Mouse (Mus musculus) limb, embryonic 12.5 days (tissue): ENCODE data around the gene Cdh4. TPM values are rescaled to one million over a fixed set of nuclear protein-coding genes. Genes with fewer than 3 reads are reported as not detected.

Source experiments
- ATAC-seq: fragments of 200-750 bp; cut with Nextera tagmentation; 2 replicates; pipeline ENCODE4 v1.8.0; 2017; ENCODE audit warnings: low read depth, moderate TSS enrichment; ENCODE audit not compliant: insufficient number of reproducible peaks, insufficient read depth, low FRiP score, low TSS enrichment
- H3K27ac ChIP-seq: fragments of 300-500 bp; sonication (generic); 2 replicates; pipeline ENCODE4 v1.5.1; 2016; ENCODE audit warnings: mild to moderate bottlenecking, moderate library complexity
- H3K27me3 ChIP-seq: fragments of 300-500 bp; sonication (generic); 2 replicates; pipeline ENCODE4 v1.6.1; 2016; ENCODE audit warnings: mild to moderate bottlenecking, moderate library complexity
- H3K36me3 ChIP-seq: fragments of 300-500 bp; sonication (generic); 2 replicates; pipeline ENCODE4 v1.6.1; 2016; ENCODE audit warnings: mild to moderate bottlenecking, moderate library complexity
- H3K4me1 ChIP-seq: fragments of 300-500 bp; sonication (generic); replicated peaks from 2 replicates; pipeline ENCODE4 v1.6.1; 2016
- H3K4me2 ChIP-seq: fragments of 300-500 bp; sonication (generic); 2 replicates; pipeline ENCODE4 v1.6.1; 2016; ENCODE audit warnings: mild to moderate bottlenecking, moderate library complexity
- H3K4me3 ChIP-seq: fragments of 300-500 bp; sonication (generic); replicated peaks from 2 replicates; pipeline ENCODE4 v1.5.1; 2016; ENCODE audit warnings: mild to moderate bottlenecking
- H3K9ac ChIP-seq: fragments of 300-500 bp; sonication (generic); replicated peaks from 2 replicates; pipeline ENCODE4 v1.6.1; 2016; ENCODE audit warnings: mild to moderate bottlenecking, moderate library complexity
- H3K9me3 ChIP-seq: fragments of 300-500 bp; sonication (generic); 2 replicates; pipeline ENCODE4 v1.6.1; 2016; ENCODE audit warnings: mild to moderate bottlenecking, moderate library complexity
- WGBS: fragments of 180-500 bp; shearing (Covaris S2); methylation state at CpG from one replicate; pipeline ENCODE4 v1.1.7; 2016; 5-methylcytosine and 5-hydroxymethylcytosine counted together
- polyA plus RNA-seq: library from polyadenylated mRNA; unstranded; fragments of >200 nt; fragmentation: Nextera tagmentation; extraction: Ambion mirVana; gene quantifications from 2 replicates; pipeline ENCODE4 v1.2.1, GENCODE M21; 2016

Gene Cdh4
- polyA plus RNA-seq, 1 experiment from 2014 or later = 9.3 TPM

GRCm38 (mm10) chr2:179863266-179863665 lies 421.0 kb downstream of the Cdh4 start:
- Histone ChIP-seq H3K4me2 (no peak overlapping the region), H3K27me3 (0 out of 2 replicates have a peak, but pooled peaks cover 7% of the 10 kb centered on the region), H3K27ac (no peak overlapping the region), H3K4me1 (peaks cover 21% of the 10 kb centered on the region), H3K4me3 (no peak overlapping the region), H3K9me3 (no peaks in the 10 kb centered on the region), H3K9ac (no peak overlapping the region), H3K36me3 (no peaks in the 10 kb centered on the region)
- WGBS = 73% methylated on average over 3 of the region's 3 CpGs
- ATAC-seq = no peak

GRCm38 (mm10) chr2:179865097-179865496 lies 422.9 kb downstream of the Cdh4 start:
- no peak for ATAC-seq

GRCm38 (mm10) chr2:179867669-179868068 lies 425.4 kb downstream of the Cdh4 start:
- Histone ChIP-seq H3K27me3 (peaks cover 20% of the 10 kb centered on the region; the same call in 1 of the 2 replicates), H3K9me3 (no peaks in the 10 kb centered on the region), H3K36me3 (no peaks in the 10 kb centered on the region), H3K4me1 (peaks cover 27% of the 10 kb centered on the region), H3K4me3 (no peak overlapping the region), H3K9ac (no peak overlapping the region), H3K4me2 (no peak overlapping the region), H3K27ac (no peak overlapping the region)
- no peak for ATAC-seq
- 80% methylated on average over 3 of the region's 3 CpGs for WGBS

More at GRCm38 (mm10) chr2:179865097-179865496, 422.9 kb downstream of the Cdh4 start:
- Histone ChIP-seq H3K9me3 (no peaks in the 10 kb centered on the region), H3K27me3 (0 out of 2 replicates have a peak, but pooled peaks cover 13% of the 10 kb centered on the region), H3K27ac (no peak overlapping the region), H3K4me3 (no peak overlapping the region), H3K36me3 (no peaks in the 10 kb centered on the region), H3K9ac (no peak overlapping the region), H3K4me1 (peaks cover 28% of the 10 kb centered on the region), H3K4me2 (no peak overlapping the region)
- WGBS = 70% methylated on average over 5 of the region's 5 CpGs

GRCm38 (mm10) chr2:179869871-179870270 lies 427.6 kb downstream of the Cdh4 start:
- peaks cover 23% of the 10 kb centered on the region for H3K27me3 ChIP-seq
- H3K4me3 ChIP-seq = no peak overlapping the region
- peaks cover 7% of the 10 kb centered on the region for H3K4me1 ChIP-seq
- ATAC-seq = no peak
- H3K27ac ChIP-seq = no peak overlapping the region
- 35% methylated on average over 2 of the region's 2 CpGs for WGBS
- H3K36me3 ChIP-seq = no peaks in the 10 kb centered on the region
- no peaks in the 10 kb centered on the region for H3K9me3 ChIP-seq
- H3K4me2 ChIP-seq = no peak overlapping the region
- no peak overlapping the region for H3K9ac ChIP-seq

- no peaks in the 10 kb centered on the region for H3K36me3 ChIP-seq
- H3K9me3 ChIP-seq = no peaks in the 10 kb centered on the region
- H3K9ac ChIP-seq = no peak overlapping the region
- 70% methylated on average over 5 of the region's 5 CpGs for WGBS
- ATAC-seq = no peak
- H3K4me3 ChIP-seq = no peak overlapping the region
- H3K27ac ChIP-seq = no peak overlapping the region
- H3K4me2 ChIP-seq = no peak overlapping the region
- H3K4me1 ChIP-seq = peaks cover 7% of the 10 kb centered on the region
- peaks cover 19% of the 10 kb centered on the region for H3K27me3 ChIP-seq
Observed at GRCm38 (mm10) chr2:179872724-179873123, 430.5 kb downstream of the Cdh4 start.

GRCm38 (mm10) chr2:179873315-179873714 lies 431.1 kb downstream of the Cdh4 start:
- no peaks in the 10 kb centered on the region for H3K36me3 ChIP-seq
- 49% methylated on average over 5 of the region's 5 CpGs for WGBS

GRCm38 (mm10) chr2:179875147-179875546 lies 432.9 kb downstream of the Cdh4 start:
- H3K36me3 ChIP-seq = no peaks in the 10 kb centered on the region
- peak; percentile 35; the same call in 1 of the 2 replicates for ATAC-seq
- 7% methylated on average over 3 of the region's 3 CpGs for WGBS
- no peak overlapping the region for H3K27ac ChIP-seq
- H3K4me1 ChIP-seq = no peaks in the 10 kb centered on the region
- no peak overlapping the region for H3K9ac ChIP-seq
- H3K27me3 ChIP-seq = peaks cover 12% of the 10 kb centered on the region
- no peak overlapping the region for H3K4me2 ChIP-seq
- H3K9me3 ChIP-seq = no peaks in the 10 kb centered on the region
- H3K4me3 ChIP-seq = no peak overlapping the region

More at GRCm38 (mm10) chr2:179873315-179873714, 431.1 kb downstream of the Cdh4 start:
- H3K9ac ChIP-seq = no peak overlapping the region
- H3K27me3 ChIP-seq = peaks cover 19% of the 10 kb centered on the region
- ATAC-seq = no peak
- peaks cover 7% of the 10 kb centered on the region for H3K4me1 ChIP-seq
- H3K9me3 ChIP-seq = no peaks in the 10 kb centered on the region
- no peak overlapping the region for H3K27ac ChIP-seq
- H3K4me3 ChIP-seq = no peak overlapping the region
- no peak overlapping the region for H3K4me2 ChIP-seq

GRCm38 (mm10) chr2:179877551-179878215 lies 435.5 kb downstream of the Cdh4 start:
- no peak for ATAC-seq
- peaks cover 3% of the 10 kb centered on the region; the same call in 1 of the 2 replicates for H3K27me3 ChIP-seq
- no peaks in the 10 kb centered on the region for H3K36me3 ChIP-seq
- no peaks in the 10 kb centered on the region for H3K4me1 ChIP-seq
- no peak overlapping the region for H3K4me2 ChIP-seq
- no peak overlapping the region for H3K4me3 ChIP-seq
- no peaks in the 10 kb centered on the region for H3K9me3 ChIP-seq
- 77% methylated on average over 9 of the region's 9 CpGs for WGBS
- H3K27ac ChIP-seq = no peak overlapping the region
- H3K9ac ChIP-seq = no peak overlapping the region

GRCm38 (mm10) chr2:179884561-179884960 lies 442.3 kb downstream of the Cdh4 start:
- Histone ChIP-seq H3K36me3 (no peaks in the 10 kb centered on the region), H3K4me1 (no peaks in the 10 kb centered on the region), H3K9me3 (no peaks in the 10 kb centered on the region), H3K27me3 (no peaks in the 10 kb centered on the region), H3K4me2 (no peak overlapping the region), H3K9ac (no peak overlapping the region), H3K27ac (no peak overlapping the region), H3K4me3 (no peak overlapping the region)
- WGBS = 26% methylated on average over 7 of the region's 7 CpGs
- ATAC-seq = no peak

- no peak overlapping the region for H3K9ac ChIP-seq
- H3K4me3 ChIP-seq = no peak overlapping the region
- no peaks in the 10 kb centered on the region for H3K27me3 ChIP-seq
- H3K9me3 ChIP-seq = no peaks in the 10 kb centered on the region
- WGBS = 63% methylated on average over 3 of the region's 3 CpGs
- ATAC-seq = no peak
- H3K36me3 ChIP-seq = no peaks in the 10 kb centered on the region
- no peaks in the 10 kb centered on the region for H3K4me1 ChIP-seq
- H3K4me2 ChIP-seq = no peak overlapping the region
- no peak overlapping the region for H3K27ac ChIP-seq
Observed at GRCm38 (mm10) chr2:179891048-179891447, 448.8 kb downstream of the Cdh4 start.

- Histone ChIP-seq H3K27ac (no peak overlapping the region), H3K9ac (no peak overlapping the region), H3K36me3 (no peaks in the 10 kb centered on the region), H3K4me3 (no peak overlapping the region), H3K4me1 (no peaks in the 10 kb centered on the region), H3K9me3 (no peaks in the 10 kb centered on the region), H3K27me3 (no peaks in the 10 kb centered on the region), H3K4me2 (no peak overlapping the region)
- 76% methylated on average over 2 of the region's 2 CpGs for WGBS
- ATAC-seq = no peak
Observed at GRCm38 (mm10) chr2:179896949-179897348, 454.7 kb downstream of the Cdh4 start.

- Histone ChIP-seq H3K9ac (no peak overlapping the region), H3K36me3 (peaks cover 69% of the 10 kb centered on the region), H3K4me3 (no peak overlapping the region), H3K9me3 (no peaks in the 10 kb centered on the region), H3K4me1 (no peaks in the 10 kb centered on the region), H3K27ac (no peak overlapping the region), H3K27me3 (no peaks in the 10 kb centered on the region), H3K4me2 (no peak overlapping the region)
- WGBS = 85% methylated on average over 12 of the region's 12 CpGs
- no peak for ATAC-seq
Observed at GRCm38 (mm10) chr2:179912911-179913310, 470.7 kb downstream of the Cdh4 start.
